Mouse (Mus musculus): Measurements from ENCODE around the gene Gm10645. TPM values are rescaled to one million over a fixed set of nuclear protein-coding genes. Genes with fewer than 3 reads are reported as not detected.

Gm10645 gene
- 0.28 and 0.67 TPM in 2 replicates for polyA plus RNA-seq (2015; fragmentation: Nextera tagmentation; extraction: Ambion mirVana)

DNA sequence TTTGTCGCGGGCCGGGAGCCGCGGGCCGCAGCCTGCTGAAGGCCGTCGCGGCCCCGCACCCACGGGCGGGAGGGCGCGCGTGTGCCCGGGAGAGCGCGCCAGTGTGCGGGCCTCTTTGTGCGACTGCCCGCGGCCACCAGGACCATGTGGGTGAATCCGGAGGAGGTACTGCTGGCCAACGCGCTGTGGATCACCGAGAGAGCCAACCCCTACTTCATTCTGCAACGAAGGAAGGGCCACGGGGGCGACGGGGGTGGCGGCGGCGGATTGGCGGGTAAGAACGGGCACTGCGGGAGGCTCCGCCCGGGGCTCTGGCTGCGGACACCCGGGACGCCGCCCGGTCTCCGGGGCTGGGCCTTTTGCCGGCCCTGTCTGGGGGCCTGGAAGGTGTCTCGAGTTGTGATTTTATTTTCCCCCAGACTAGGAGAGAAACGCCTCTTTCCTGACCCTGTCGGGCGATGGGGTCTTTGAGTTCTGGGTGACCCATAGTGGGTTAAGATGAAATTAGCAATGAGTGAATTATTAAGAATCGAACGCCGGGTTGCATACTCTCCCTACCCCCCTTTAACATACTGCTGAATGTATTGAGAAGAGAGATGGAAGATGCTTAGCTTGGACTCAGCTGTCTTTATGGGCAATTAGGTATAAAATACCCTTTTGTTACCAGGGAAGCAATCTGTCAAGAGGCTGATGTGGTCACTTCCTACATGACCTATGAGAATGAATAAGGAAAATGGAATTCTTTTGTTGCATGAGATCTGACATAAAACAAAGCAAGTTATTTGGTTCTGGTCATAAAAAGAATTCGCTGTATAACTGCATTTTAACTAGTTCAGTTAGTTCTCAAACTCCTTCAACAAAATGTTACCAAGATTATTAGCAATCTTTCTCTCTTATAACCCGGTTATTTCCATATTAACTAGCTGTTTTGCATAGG lies at the start of gene Gm10645:
Gm10645 (minus strand) TSS at position 240 of the 937 bp plus-strand sequence.

GRCm38 (mm10) chr8:83165235-83165930 lies 587 bp downstream of the Gm10645 start, which contains the start of gene Tbc1d9:
TSS of gene Tbc1d9 (plus strand) at chr8:83165352.

Other genes with a start within 250 kb of the Gm10645 start
- 0.81 and 0.95 TPM in 2 replicates for gene Tbc1d9, start 818 bp downstream of the Gm10645 start, polyA plus RNA-seq (2015; fragmentation: Nextera tagmentation; extraction: Ambion mirVana)
- gene Ucp1, start 124.2 kb upstream of the Gm10645 start, polyA plus RNA-seq (2015; fragmentation: Nextera tagmentation; extraction: Ambion mirVana) = not detected in 2 replicates
- gene Elmod2, start 166.3 kb upstream of the Gm10645 start, polyA plus RNA-seq (2015; fragmentation: Nextera tagmentation; extraction: Ambion mirVana) = 5.6 TPM in 2 replicates
- not detected in 2 replicates for gene Mgat4d, start 182.3 kb upstream of the Gm10645 start, polyA plus RNA-seq (2015; fragmentation: Nextera tagmentation; extraction: Ambion mirVana)
- 0.72 and 0.81 TPM in 2 replicates for gene Clgn, start 223.7 kb upstream of the Gm10645 start, polyA plus RNA-seq (2015; fragmentation: Nextera tagmentation; extraction: Ambion mirVana)